In the genomic region with DNA sequence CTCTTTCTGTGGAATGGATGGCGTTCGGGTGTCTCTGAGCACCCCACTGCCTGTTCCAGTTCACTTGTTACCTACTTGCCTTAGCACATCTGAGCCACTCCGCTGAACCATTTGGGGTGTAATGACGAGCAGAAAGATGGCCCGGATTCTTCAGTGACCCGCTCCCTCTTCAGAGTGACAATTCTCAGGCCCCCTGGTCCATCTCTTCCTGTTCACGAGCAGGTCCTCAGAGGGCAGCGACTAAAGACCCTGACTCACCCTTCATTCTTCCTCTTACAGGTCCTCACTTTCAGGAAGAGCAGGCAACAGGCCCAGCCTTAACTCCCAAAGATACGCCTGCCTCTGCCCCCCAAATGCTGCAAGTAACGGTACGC, we compare ENCODE assay signal across 29 mouse cellular contexts. TPM values are rescaled to one million over a fixed set of nuclear protein-coding genes. Genes with fewer than 3 reads are reported as not detected.
A peak's percentile ranks its signal among the peaks of the same experiment; 100 is the strongest.
DNase-seq lines count a peak whose midpoint lies in the region; ATAC-seq and TF ChIP-seq lines count a peak whose summit lies in the region.
"Had no signal": no experiment of that assay in that cellular context is flagged by ENCODE, and none has a peak within 500 bp of the region (broad histone marks: within the 10 kb centered on the region; RNA-seq: fewer than 3 reads in every experiment).

No protein-coding gene starts in this region.

- H3K4me2 ChIP-seq in kidney, embryonic 16.5 days (replicated peaks; ENCODE audit: low read depth, low read length): no peak overlapping the region
- H3K4me2 ChIP-seq: embryonic facial prominence, embryonic 13.5 days; forebrain, embryonic 15.5 days; heart, embryonic 15.5 days; intestine, embryonic 15.5 days; limb, embryonic 13.5 days; liver, embryonic 12.5 days; midbrain, embryonic 12.5 days; neural tube, embryonic 13.5 days had no signal

- no peaks in the 10 kb centered on the region for H3K79me2 ChIP-seq in heart, adult 2 months (replicated peaks; ENCODE audit: control insufficient read depth, insufficient read depth, low read length)

- no peak for TF ChIP-seq POLR2A in heart, adult 2 months (IDR thresholded peaks at IDR 0.05; ENCODE audit: insufficient read depth, low read depth, low read length)
- TF ChIP-seq POLR2A in bone marrow, adult 2 months (IDR thresholded peaks at IDR 0.05; ENCODE audit: borderline replicate concordance, control insufficient read depth, low read depth, low read length): no peak

- peaks cover 5% of the 10 kb centered on the region for H3K4me1 ChIP-seq in heart, adult 2 months (ENCODE audit: control insufficient read depth, insufficient read depth, low read length)
- H3K4me1 ChIP-seq in kidney, embryonic 16.5 days (ENCODE audit: insufficient read depth, low read length): peaks cover 18% of the 10 kb centered on the region
- H3K4me1 ChIP-seq in bone marrow, adult 2 months (ENCODE audit: control insufficient read depth, insufficient read depth, low read length): peaks cover 2% of the 10 kb centered on the region
- H3K4me1 ChIP-seq: forebrain, embryonic 15.5 days; heart, embryonic 15.5 days; intestine, embryonic 15.5 days; liver, embryonic 12.5 days; midbrain, embryonic 12.5 days; neural tube, embryonic 13.5 days had no signal

- intact Hi-C loops in heart, adult 2 months (cut with DNase I): loop anchor here (10.0 kb wide), 1 partner anchor 388 kb away; a partner anchor contains a TSS

- peak; percentile 52; the same call in 1 of the 2 replicates for ATAC-seq in kidney, embryonic 16.5 days (ENCODE audit: low FRiP score, low TSS enrichment)
- no peak for ATAC-seq in cerebellum, adult (ENCODE audit: insufficient number of reproducible peaks, low FRiP score, low TSS enrichment)
- ATAC-seq: forebrain, embryonic 15.5 days; hindbrain, embryonic 16.5 days; intestine, embryonic 15.5 days; liver, embryonic 12.5 days; lung, postnatal 0 days had no signal

- no peak overlapping the region for H3K9ac ChIP-seq in heart, adult 2 months (ENCODE audit: low read depth, low read length)
- H3K9ac ChIP-seq in kidney, embryonic 16.5 days (replicated peaks; ENCODE audit: low read length): no peak overlapping the region
- H3K9ac ChIP-seq: embryonic facial prominence, embryonic 13.5 days; forebrain, embryonic 15.5 days; heart, embryonic 15.5 days; intestine, embryonic 15.5 days; limb, embryonic 13.5 days; liver, embryonic 12.5 days; midbrain, embryonic 12.5 days; neural tube, embryonic 13.5 days had no signal

- no peak for TF ChIP-seq EP300 in heart, adult 2 months (IDR thresholded peaks at IDR 0.05; ENCODE audit: insufficient read depth, low read depth, low read length)

- 90% methylated on average over 11 of the region's 11 CpGs for WGBS in heart, adult 2 months
- WGBS in kidney, embryonic 16.5 days: 60% methylated on average over 11 of the region's 11 CpGs
- WGBS in bone marrow, adult 2 months: 76% methylated on average over 11 of the region's 11 CpGs

- H3K27me3 ChIP-seq in heart, adult 2 months (ENCODE audit: control insufficient read depth, insufficient read depth, low read length): no peaks in the 10 kb centered on the region
- no peaks in the 10 kb centered on the region for H3K27me3 ChIP-seq in kidney, embryonic 16.5 days (ENCODE audit: insufficient read depth, low read length)
- H3K27me3 ChIP-seq: embryonic facial prominence, embryonic 13.5 days; forebrain, embryonic 15.5 days; heart, embryonic 15.5 days; intestine, embryonic 15.5 days; limb, embryonic 13.5 days; liver, embryonic 12.5 days; midbrain, embryonic 12.5 days; neural tube, embryonic 13.5 days had no signal

- peak; percentile 74 for DNase-seq in heart, adult 11 months
- no peak for DNase-seq in heart, adult 2 months
- no peak for DNase-seq in kidney, postnatal 4 days
- peak; percentile 78 for DNase-seq in A20 (ENCODE audit: low read depth, low spot score)
- no peak for DNase-seq in cerebellum, postnatal 10 days
- DNase-seq: adrenal gland, postnatal 10 days; cerebellum, adult 11-12 months; cerebellum, adult 9-11 months; kidney, adult 8-10 months; kidney, postnatal 25 days; lung, adult 18-20 months; lung, postnatal 4 days had no signal

- H3K36me3 ChIP-seq in heart, adult 2 months (ENCODE audit: control insufficient read depth, insufficient read depth, low read length): peaks cover 2% of the 10 kb centered on the region; the same call in 1 of the 2 replicates
- no peaks in the 10 kb centered on the region for H3K36me3 ChIP-seq in kidney, embryonic 16.5 days (ENCODE audit: insufficient read depth, low read length)
- H3K36me3 ChIP-seq: embryonic facial prominence, embryonic 13.5 days; forebrain, embryonic 10.5 days; forebrain, embryonic 15.5 days; heart, embryonic 15.5 days; intestine, embryonic 15.5 days; limb, embryonic 13.5 days; liver, embryonic 12.5 days; midbrain, embryonic 12.5 days; neural tube, embryonic 13.5 days had no signal

- H3K9me3 ChIP-seq in kidney, embryonic 16.5 days (ENCODE audit: low read length): peaks cover 6% of the 10 kb centered on the region; the same call in 1 of the 2 replicates
- H3K9me3 ChIP-seq: forebrain, embryonic 15.5 days; heart, embryonic 15.5 days; intestine, embryonic 15.5 days; liver, embryonic 12.5 days; neural tube, embryonic 13.5 days had no signal

- no peak for TF ChIP-seq CTCF in heart, adult 2 months (IDR thresholded peaks at IDR 0.05)
- no peak for TF ChIP-seq CTCF in bone marrow, adult 2 months (IDR thresholded peaks at IDR 0.05; ENCODE audit: control insufficient read depth, insufficient read depth, low read length)

- no peak overlapping the region for H3K4me3 ChIP-seq in heart, adult 2 months
- no peak overlapping the region for H3K4me3 ChIP-seq in kidney, embryonic 16.5 days (ENCODE audit: low read length)
- no peak overlapping the region for H3K4me3 ChIP-seq in bone marrow, adult 2 months (replicated peaks; ENCODE audit: control insufficient read depth, low read depth, low read length)
- H3K4me3 ChIP-seq: embryonic facial prominence, embryonic 13.5 days; forebrain, embryonic 10.5 days; forebrain, embryonic 15.5 days; heart, embryonic 15.5 days; intestine, embryonic 15.5 days; limb, embryonic 13.5 days; liver, embryonic 12.5 days; megakaryocyte, embryonic 14.5 days; midbrain, embryonic 12.5 days; neural tube, embryonic 13.5 days had no signal

- H3K27ac ChIP-seq in heart, adult 2 months: no peak overlapping the region; the same call in 1 of the 2 replicates
- peak overlapping the region; percentile 27; the same call in 1 of the 2 replicates for H3K27ac ChIP-seq in kidney, embryonic 16.5 days (ENCODE audit: low read length)
- H3K27ac ChIP-seq in bone marrow, adult 2 months (ENCODE audit: control insufficient read depth, insufficient read depth, low read depth, low read length, poor library complexity): peak overlapping the region; percentile 50
- H3K27ac ChIP-seq: forebrain, embryonic 10.5 days; forebrain, embryonic 15.5 days; heart, embryonic 15.5 days; intestine, embryonic 15.5 days; limb, embryonic 13.5 days; liver, embryonic 12.5 days; midbrain, embryonic 12.5 days; neural tube, embryonic 13.5 days had no signal

RNA-seq across cellular contexts. Expression of a gene that starts 44.0 kb away (rescaled TPM):
- total RNA-seq in heart, adult 2 months (2021): 1 to 10 TPM; 2.9 to 3.5 TPM
- polyA plus RNA-seq in heart, adult 2 months (2012; rRNA removed): 5.9 and 7.7 TPM in 2 replicates
- 1.7 and 2.5 TPM in 2 replicates for polyA plus RNA-seq in kidney, embryonic 16.5 days (2015; fragmentation: Nextera tagmentation; extraction: Ambion mirVana)
- 0.52 TPM in 1 of 2 replicates, not detected in the other for polyA plus RNA-seq in bone marrow, adult 2 months (2011; ENCODE audit: insufficient read depth, insufficient read length, low replicate concordance, missing spikeins)
- total RNA-seq: common myeloid progenitor, adult 5-6 weeks; hematopoietic stem cell, adult 5-6 weeks had no signal
- polyA plus RNA-seq: forebrain, embryonic 10.5 days had no signal

Comparison
In these comparisons a context has a peak if more than half of its experiments do, and no peak if none do; other contexts are left out.
1. DNase-seq: peak in heart, adult 11 months (single experiment) and A20 (single experiment); none in heart, adult 2 months (0 of 2), kidney, postnatal 4 days (0 of 2) and cerebellum, postnatal 10 days (0 of 2).